Mouse (Mus musculus) layer of hippocampus, postnatal 25 days (tissue): Measurements from ENCODE around the gene Radil. TPM values are rescaled to one million over a fixed set of nuclear protein-coding genes. Genes with fewer than 3 reads are reported as not detected.
A peak's percentile ranks its signal among the peaks of the same experiment; 100 is the strongest.

Experiments used
- DNase-seq, 2 experiments: peaks; one replicate each; pipeline ENCODE4 v3.0.0; 2022; ENCODE audit warnings: mixed read lengths in 2 of 2, low spot score in 1 of 2; ENCODE audit errors: extremely low spot score in 1 of 2
- total RNA-seq, 2 experiments: library from RNA; stranded (reverse); gene quantifications; 2 replicates each; pipeline ENCODE4 v1.2.3; 2021

Gene Radil
- total RNA-seq, 2 experiments from 2014 or later, result 14.7 to 15.2 TPM

GRCm38 (mm10) chr5:142489955-142490707 is 60.8 kb downstream of the Radil start:
- no peak for DNase-seq

- DNase-seq, result no peak
These were observed 64.2 kb downstream of the Radil start for GRCm38 (mm10) chr5:142486654-142487053.

GRCm38 (mm10) chr5:142483581-142483980 is 67.3 kb downstream of the Radil start:
- no peak for DNase-seq

- no peak for DNase-seq
These were observed 68.4 kb downstream of the Radil start for GRCm38 (mm10) chr5:142482512-142482911.

- DNase-seq, result peak; percentile 72 to 93
These were observed 72.0 kb downstream of the Radil start for GRCm38 (mm10) chr5:142478829-142479435.

GRCm38 (mm10) chr5:142477866-142478615 is 72.9 kb downstream of the Radil start:
- no peak for DNase-seq

- no peak for DNase-seq
These were observed 73.6 kb downstream of the Radil start for GRCm38 (mm10) chr5:142477346-142477745.

- DNase-seq, result no peak
These were observed 75.2 kb downstream of the Radil start for GRCm38 (mm10) chr5:142475669-142476068.

GRCm38 (mm10) chr5:142473696-142474095 is 77.2 kb downstream of the Radil start:
- no peak for DNase-seq

- DNase-seq, result no peak
These were observed 81.1 kb downstream of the Radil start for GRCm38 (mm10) chr5:142469796-142470195.

- no peak for DNase-seq
These were observed 82.5 kb downstream of the Radil start for GRCm38 (mm10) chr5:142468375-142468774.

GRCm38 (mm10) chr5:142463461-142464454 is 87.1 kb downstream of the Radil start, which contains the start of gene Ap5z1:
Gene Ap5z1 (plus strand): TSS chr5:142463944.
- peak; percentile 69 to 72 for DNase-seq

- DNase-seq, result no peak
These were observed 87.9 kb downstream of the Radil start for GRCm38 (mm10) chr5:142463011-142463410.

- DNase-seq, result no peak
These were observed 88.3 kb downstream of the Radil start for GRCm38 (mm10) chr5:142462641-142462948.

- no peak for DNase-seq
These were observed 88.8 kb downstream of the Radil start for GRCm38 (mm10) chr5:142461942-142462640.

- no peak for DNase-seq
These were observed 91.1 kb downstream of the Radil start for GRCm38 (mm10) chr5:142459834-142460233.

- DNase-seq, result no peak
These were observed 91.9 kb downstream of the Radil start for GRCm38 (mm10) chr5:142458791-142459557.

- no peak for DNase-seq
These were observed 93.6 kb downstream of the Radil start for GRCm38 (mm10) chr5:142457345-142457744.

- no peak for DNase-seq
These were observed 94.6 kb downstream of the Radil start for GRCm38 (mm10) chr5:142456318-142456717.
